Mouse (Mus musculus): ENCODE data around the gene Ankrd28. TPM values are rescaled to one million over a fixed set of nuclear protein-coding genes. Genes with fewer than 3 reads are reported as not detected.
A peak's percentile ranks its signal among the peaks of the same experiment; 100 is the strongest.

Ankrd28 gene
- polyA plus RNA-seq, 1 experiment: 2.7 TPM

GRCm38 (mm10) chr14:31669642-31670490 is 160.6 kb downstream of the Ankrd28 start:
- Histone ChIP-seq H3K36me3 (ENCODE audit: control insufficient read depth, insufficient read depth, low read length) (no peaks in the 10 kb centered on the region), H3K4me1 (ENCODE audit: control insufficient read depth, insufficient read depth, insufficient read length) (peaks cover 35% of the 10 kb centered on the region), H3K4me3 (ENCODE audit: extremely low read depth, insufficient read depth, insufficient read length) (no peak overlapping the region), H3K27me3 (ENCODE audit: control insufficient read depth, insufficient read depth, low read length) (no peaks in the 10 kb centered on the region), H3K27ac (ENCODE audit: insufficient read depth, low read length) (peak overlapping the region; percentile 48)
- 10% methylated on average over 15 of the region's 15 CpGs for WGBS
- no peak for TF ChIP-seq CTCF (IDR thresholded peaks at IDR 0.05; ENCODE audit: extremely low read depth, insufficient read depth, insufficient read length, insufficient replicate concordance)
- no peak for TF ChIP-seq POLR2A (IDR thresholded peaks at IDR 0.05; ENCODE audit: low read depth, low read length)
- DNase-seq (ENCODE audit: low read depth in 1 of 2, low spot score in 2 of 2): peak; percentile 52 to 56

GRCm38 (mm10) chr14:31669161-31669611 is 161.3 kb downstream of the Ankrd28 start:
- 21% methylated on average over 13 of the region's 13 CpGs for WGBS

GRCm38 (mm10) chr14:31668326-31668725 is 162.1 kb downstream of the Ankrd28 start:
- no peak for DNase-seq (ENCODE audit: low read depth in 1 of 2, low spot score in 2 of 2)
- no peaks in the 10 kb centered on the region for H3K36me3 ChIP-seq (ENCODE audit: control insufficient read depth, insufficient read depth, low read length)
- peak overlapping the region; percentile 24 for H3K27ac ChIP-seq (ENCODE audit: insufficient read depth, low read length)
- H3K4me3 ChIP-seq (ENCODE audit: extremely low read depth, insufficient read depth, insufficient read length): no peak overlapping the region
- TF ChIP-seq POLR2A (IDR thresholded peaks at IDR 0.05; ENCODE audit: low read depth, low read length) (no peak), CTCF (IDR thresholded peaks at IDR 0.05; ENCODE audit: extremely low read depth, insufficient read depth, insufficient read length, insufficient replicate concordance) (no peak)
- WGBS: 74% methylated on average over 13 of the region's 13 CpGs
- H3K27me3 ChIP-seq (ENCODE audit: control insufficient read depth, insufficient read depth, low read length): no peaks in the 10 kb centered on the region
- peaks cover 48% of the 10 kb centered on the region for H3K4me1 ChIP-seq (ENCODE audit: control insufficient read depth, insufficient read depth, insufficient read length)

More at GRCm38 (mm10) chr14:31669161-31669611, 161.3 kb downstream of the Ankrd28 start:
- no peaks in the 10 kb centered on the region for H3K36me3 ChIP-seq (ENCODE audit: control insufficient read depth, insufficient read depth, low read length)
- H3K27ac ChIP-seq (ENCODE audit: insufficient read depth, low read length): peak overlapping the region; percentile 48
- no peak overlapping the region for H3K4me3 ChIP-seq (ENCODE audit: extremely low read depth, insufficient read depth, insufficient read length)
- TF ChIP-seq POLR2A (IDR thresholded peaks at IDR 0.05; ENCODE audit: low read depth, low read length): no peak
- no peak for TF ChIP-seq CTCF (IDR thresholded peaks at IDR 0.05; ENCODE audit: extremely low read depth, insufficient read depth, insufficient read length, insufficient replicate concordance)
- no peak for DNase-seq (ENCODE audit: low read depth in 1 of 2, low spot score in 2 of 2)
- H3K4me1 ChIP-seq (ENCODE audit: control insufficient read depth, insufficient read depth, insufficient read length): peaks cover 40% of the 10 kb centered on the region
- H3K27me3 ChIP-seq (ENCODE audit: control insufficient read depth, insufficient read depth, low read length): no peaks in the 10 kb centered on the region

GRCm38 (mm10) chr14:31667741-31668140 is 162.7 kb downstream of the Ankrd28 start:
- H3K27me3 ChIP-seq (ENCODE audit: control insufficient read depth, insufficient read depth, low read length): no peaks in the 10 kb centered on the region
- no peak for TF ChIP-seq CTCF (IDR thresholded peaks at IDR 0.05; ENCODE audit: extremely low read depth, insufficient read depth, insufficient read length, insufficient replicate concordance)
- no peak for TF ChIP-seq POLR2A (IDR thresholded peaks at IDR 0.05; ENCODE audit: low read depth, low read length)
- WGBS: 49% methylated on average over 6 of the region's 6 CpGs
- H3K4me3 ChIP-seq (ENCODE audit: extremely low read depth, insufficient read depth, insufficient read length): no peak overlapping the region
- H3K27ac ChIP-seq (ENCODE audit: insufficient read depth, low read length): peak overlapping the region; percentile 17; the same call in 1 of the 2 replicates
- no peak for DNase-seq (ENCODE audit: low read depth in 1 of 2, low spot score in 2 of 2)
- peaks cover 54% of the 10 kb centered on the region for H3K4me1 ChIP-seq (ENCODE audit: control insufficient read depth, insufficient read depth, insufficient read length)
- no peaks in the 10 kb centered on the region for H3K36me3 ChIP-seq (ENCODE audit: control insufficient read depth, insufficient read depth, low read length)

- Histone ChIP-seq H3K4me1 (ENCODE audit: control insufficient read depth, insufficient read depth, insufficient read length) (peaks cover 58% of the 10 kb centered on the region), H3K4me3 (ENCODE audit: extremely low read depth, insufficient read depth, insufficient read length) (no peak overlapping the region), H3K27ac (ENCODE audit: insufficient read depth, low read length) (0 out of 2 replicates have a peak overlapping the region, but pooled peaks have one; percentile 17), H3K36me3 (ENCODE audit: control insufficient read depth, insufficient read depth, low read length) (no peaks in the 10 kb centered on the region), H3K27me3 (ENCODE audit: control insufficient read depth, insufficient read depth, low read length) (no peaks in the 10 kb centered on the region)
- no peak for DNase-seq (ENCODE audit: low read depth in 1 of 2, low spot score in 2 of 2)
- 85% methylated on average over 28 of the region's 28 CpGs for WGBS
- TF ChIP-seq POLR2A (IDR thresholded peaks at IDR 0.05; ENCODE audit: low read depth, low read length) (no peak), CTCF (IDR thresholded peaks at IDR 0.05; ENCODE audit: extremely low read depth, insufficient read depth, insufficient read length, insufficient replicate concordance) (no peak)
Observed at GRCm38 (mm10) chr14:31666931-31667705, 163.3 kb downstream of the Ankrd28 start.

GRCm38 (mm10) chr14:31665566-31665940 is 164.9 kb downstream of the Ankrd28 start:
- Histone ChIP-seq H3K4me1 (ENCODE audit: control insufficient read depth, insufficient read depth, insufficient read length) (peaks cover 50% of the 10 kb centered on the region), H3K27me3 (ENCODE audit: control insufficient read depth, insufficient read depth, low read length) (no peaks in the 10 kb centered on the region), H3K27ac (ENCODE audit: insufficient read depth, low read length) (peak overlapping the region; percentile 83), H3K36me3 (ENCODE audit: control insufficient read depth, insufficient read depth, low read length) (no peaks in the 10 kb centered on the region), H3K4me3 (ENCODE audit: extremely low read depth, insufficient read depth, insufficient read length) (no peak overlapping the region)
- TF ChIP-seq POLR2A (IDR thresholded peaks at IDR 0.05; ENCODE audit: low read depth, low read length) (no peak), CTCF (IDR thresholded peaks at IDR 0.05; ENCODE audit: extremely low read depth, insufficient read depth, insufficient read length, insufficient replicate concordance) (no peak)
- DNase-seq (ENCODE audit: low read depth in 1 of 2, low spot score in 2 of 2): no peak
- WGBS: 76% methylated on average over 4 of the region's 4 CpGs

Data from spleen, adult 2 months (tissue).